Mouse (Mus musculus): Measurements from ENCODE around the gene Asb15.

- no peak for TF ChIP-seq POLR2A (IDR thresholded peaks at IDR 0.05; ENCODE audit: borderline replicate concordance, extremely low read depth, insufficient read depth, insufficient read length, poor library complexity, severe bottlenecking)
- TF ChIP-seq CTCF (IDR thresholded peaks at IDR 0.05; ENCODE audit: borderline replicate concordance, extremely low read depth, insufficient read depth, insufficient read length): no peak
Measured at GRCm38 (mm10) chr6:24552046-24552445, 24.1 kb downstream of the Asb15 start.
